Mouse (Mus musculus): Measurements from ENCODE around the gene U2af2.
A peak's percentile ranks its signal among the peaks of the same experiment; 100 is the strongest.

U2af2 gene

GRCm38 (mm10) chr7:5125549-5126406 is 63.8 kb downstream of the U2af2 start, which contains the start of gene Rasl2-9:
Rasl2-9 (minus strand) TSS chr7:5125950.
- DNase-seq: peak; percentile 45

Measured in cerebellum, adult 11 months (tissue).